Mouse (Mus musculus): ENCODE results near the gene Rtl9. TPM values are rescaled to one million over a fixed set of nuclear protein-coding genes. Genes with fewer than 3 reads are reported as not detected.
A peak's percentile ranks its signal among the peaks of the same experiment; 100 is the strongest.

Rtl9 gene
- polyA plus RNA-seq, 1 experiment, result 0.02 TPM

DNA sequence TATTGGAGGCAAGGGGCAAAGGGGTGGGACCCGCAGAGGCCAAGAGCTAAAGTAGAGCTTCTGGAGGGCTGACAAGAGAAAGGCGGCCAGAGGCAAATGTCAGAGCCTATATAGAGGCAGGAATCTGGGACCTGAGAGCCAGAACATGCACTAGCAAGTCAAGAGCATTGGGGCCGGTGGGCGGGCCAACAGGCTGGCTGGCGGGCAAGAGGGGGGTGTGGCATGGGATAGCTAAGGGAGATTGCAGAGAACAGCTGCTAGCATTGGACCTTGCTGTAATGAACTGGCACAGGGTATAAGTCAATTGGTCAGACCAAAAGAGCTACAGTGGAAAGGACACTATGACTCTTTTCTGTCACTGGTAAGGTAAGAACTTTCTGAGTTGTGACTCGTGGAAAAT lies 1.8 kb upstream of the Rtl9 start:
- H3K4me3 ChIP-seq, result no peak overlapping the region
- H3K79me2 ChIP-seq (ENCODE audit: control insufficient read depth, insufficient read depth), result no peaks in the 10 kb centered on the region
- TF ChIP-seq E2F4 (IDR thresholded peaks at IDR 0.05; ENCODE audit: insufficient read depth) (no peak), POLR2A (IDR thresholded peaks at IDR 0.05; ENCODE audit: insufficient read length, low read depth) (no peak), MYOD1 (IDR thresholded peaks at IDR 0.05; ENCODE audit: control insufficient read depth in 1 of 3, insufficient read length in 2 of 3, low read depth in 2 of 3) (peak in 2 of 3 experiments; percentile 35 to 45)
- no peaks in the 10 kb centered on the region for H3K36me3 ChIP-seq (ENCODE audit: control insufficient read depth, insufficient read depth)
- H3ac ChIP-seq (ENCODE audit: control insufficient read depth, insufficient read length), result no peak overlapping the region
- no peak overlapping the region for H3K4me2 ChIP-seq (ENCODE audit: low read depth)
- H3K27me3 ChIP-seq (ENCODE audit: control insufficient read depth, insufficient read depth, insufficient read length), result peaks cover 4% of the 10 kb centered on the region

DNA sequence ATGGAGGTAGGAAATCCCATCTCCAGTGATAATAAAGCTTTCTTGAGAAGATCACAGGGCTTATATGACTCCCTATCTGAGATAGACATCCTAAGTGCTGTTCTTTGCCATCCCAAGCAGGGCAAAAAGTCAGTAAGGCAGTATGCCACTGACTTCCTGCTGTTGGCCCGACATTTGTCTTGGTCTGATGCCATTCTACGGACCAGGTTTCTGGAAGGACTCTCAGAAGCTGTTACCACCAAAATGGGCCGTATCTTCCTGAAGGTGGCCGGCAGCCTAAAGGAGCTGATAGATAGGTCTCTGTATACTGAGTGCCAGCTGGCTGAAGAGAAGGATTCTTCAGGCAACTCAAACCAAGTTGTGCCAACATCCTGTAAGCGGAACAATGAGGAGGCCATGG lies 3.8 kb downstream of the Rtl9 start:
- H3K4me3 ChIP-seq, result no peak overlapping the region

DNA sequence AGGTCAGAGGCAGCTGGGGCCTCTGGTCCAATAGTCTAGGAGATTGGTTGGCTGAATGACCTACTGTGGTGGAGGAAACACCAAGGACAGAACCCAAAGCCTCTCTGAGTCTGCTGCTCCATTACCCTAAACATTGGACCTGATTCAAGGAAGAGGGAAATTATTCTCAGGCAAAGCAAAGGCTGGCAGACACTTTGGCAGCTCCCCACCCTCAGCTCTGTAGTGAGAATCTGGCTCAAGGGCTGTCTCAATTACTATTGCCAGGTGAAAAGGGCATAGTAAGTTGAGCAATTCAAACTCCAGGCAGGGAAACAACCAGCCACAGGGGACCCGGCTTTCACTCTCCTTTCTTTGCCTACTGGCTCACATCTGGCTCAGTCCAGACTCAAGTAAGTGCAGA lies 6.5 kb downstream of the Rtl9 start:
- Histone ChIP-seq H3K27me3 (ENCODE audit: control insufficient read depth, insufficient read depth, insufficient read length) (peaks cover 4% of the 10 kb centered on the region), H3K4me3 (no peak overlapping the region), H3K36me3 (ENCODE audit: control insufficient read depth, insufficient read depth) (no peaks in the 10 kb centered on the region), H3K79me2 (ENCODE audit: control insufficient read depth, insufficient read depth) (no peaks in the 10 kb centered on the region), H3ac (ENCODE audit: control insufficient read depth, insufficient read length) (no peak overlapping the region), H3K4me2 (ENCODE audit: low read depth) (no peak overlapping the region)
- TF ChIP-seq USF1 (IDR thresholded peaks at IDR 0.05; ENCODE audit: low read depth), result no peak

More for the DNA sequence above, 3.8 kb downstream of the Rtl9 start:
- TF ChIP-seq MYOD1 (IDR thresholded peaks at IDR 0.05; ENCODE audit: control insufficient read depth in 1 of 3, insufficient read length in 2 of 3, low read depth in 2 of 3), result no peak
- TF ChIP-seq SRF (IDR thresholded peaks at IDR 0.05; ENCODE audit: control insufficient read depth, insufficient read length, low read depth), result no peak
- TF ChIP-seq E2F4 (IDR thresholded peaks at IDR 0.05; ENCODE audit: insufficient read depth), result no peak
- TF ChIP-seq TCF3 (IDR thresholded peaks at IDR 0.05; ENCODE audit: insufficient read length, low read depth), result no peak
- TF ChIP-seq USF1 (IDR thresholded peaks at IDR 0.05; ENCODE audit: low read depth), result no peak
- TF ChIP-seq CEBPB (IDR thresholded peaks at IDR 0.05; ENCODE audit: insufficient read depth, poor library complexity, severe bottlenecking), result no peak
- no peak for TF ChIP-seq TCF12 (IDR thresholded peaks at IDR 0.05; ENCODE audit: insufficient read depth, poor library complexity, severe bottlenecking)
- no peak for TF ChIP-seq REST (IDR thresholded peaks at IDR 0.05; ENCODE audit: insufficient read depth, insufficient read length)
- TF ChIP-seq POLR2A (IDR thresholded peaks at IDR 0.05; ENCODE audit: insufficient read length, low read depth), result no peak
- TF ChIP-seq MAX (IDR thresholded peaks at IDR 0.05; ENCODE audit: low read depth), result no peak
- no peak for TF ChIP-seq MYOG (IDR thresholded peaks at IDR 0.05; ENCODE audit: control insufficient read depth in 1 of 3, insufficient read depth in 1 of 3, insufficient read length in 2 of 3, low read depth in 2 of 3)
- no peak for TF ChIP-seq POLR2AphosphoS2 (IDR thresholded peaks at IDR 0.05; ENCODE audit: insufficient read length, low read depth)
- Histone ChIP-seq H3K36me3 (ENCODE audit: control insufficient read depth, insufficient read depth) (no peaks in the 10 kb centered on the region), H3K4me2 (ENCODE audit: low read depth) (no peak overlapping the region), H3K27me3 (ENCODE audit: control insufficient read depth, insufficient read depth, insufficient read length) (peaks cover 4% of the 10 kb centered on the region), H3K79me2 (ENCODE audit: control insufficient read depth, insufficient read depth) (no peaks in the 10 kb centered on the region), H3ac (ENCODE audit: control insufficient read depth, insufficient read length) (no peak overlapping the region)

DNA sequence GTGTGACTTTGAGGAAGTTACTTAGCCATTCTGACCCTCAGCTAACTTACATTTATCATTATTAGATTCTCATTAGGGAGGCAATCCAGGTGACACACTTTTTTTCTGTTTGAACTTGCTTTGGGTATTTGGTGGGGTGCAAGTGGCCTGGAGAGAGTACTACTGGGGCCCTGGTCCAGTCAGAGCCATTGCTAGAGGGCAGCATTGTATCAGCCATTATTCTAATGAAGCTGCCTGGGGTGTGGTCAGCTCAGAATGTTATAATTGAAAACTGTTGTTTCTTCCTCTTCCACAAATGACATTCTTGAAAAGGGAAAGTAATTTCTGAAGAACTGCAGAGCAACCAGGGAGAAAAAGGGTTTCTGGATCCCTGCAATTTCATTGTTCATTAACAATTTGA lies 13.2 kb downstream of the Rtl9 start:
- H3K36me3 ChIP-seq (ENCODE audit: control insufficient read depth, insufficient read depth), result no peaks in the 10 kb centered on the region
- H3K4me2 ChIP-seq (ENCODE audit: low read depth), result no peak overlapping the region
- H3K27me3 ChIP-seq (ENCODE audit: control insufficient read depth, insufficient read depth, insufficient read length), result no peaks in the 10 kb centered on the region
- no peak overlapping the region for H3K4me3 ChIP-seq
- no peak for TF ChIP-seq MYOD1 (IDR thresholded peaks at IDR 0.05; ENCODE audit: control insufficient read depth in 1 of 3, insufficient read length in 2 of 3, low read depth in 2 of 3)
- no peak for TF ChIP-seq REST (IDR thresholded peaks at IDR 0.05; ENCODE audit: insufficient read depth, insufficient read length)
- TF ChIP-seq CEBPB (IDR thresholded peaks at IDR 0.05; ENCODE audit: insufficient read depth, poor library complexity, severe bottlenecking), result no peak
- TF ChIP-seq E2F4 (IDR thresholded peaks at IDR 0.05; ENCODE audit: insufficient read depth), result no peak
- TF ChIP-seq TCF3 (IDR thresholded peaks at IDR 0.05; ENCODE audit: insufficient read length, low read depth), result no peak
- no peak for TF ChIP-seq MYOG (IDR thresholded peaks at IDR 0.05; ENCODE audit: control insufficient read depth in 1 of 3, insufficient read depth in 1 of 3, insufficient read length in 2 of 3, low read depth in 2 of 3)
- no peak for TF ChIP-seq POLR2AphosphoS2 (IDR thresholded peaks at IDR 0.05; ENCODE audit: insufficient read length, low read depth)
- no peak for TF ChIP-seq TCF12 (IDR thresholded peaks at IDR 0.05; ENCODE audit: insufficient read depth, poor library complexity, severe bottlenecking)
- TF ChIP-seq POLR2A (IDR thresholded peaks at IDR 0.05; ENCODE audit: insufficient read length, low read depth), result no peak
- no peak for TF ChIP-seq MAX (IDR thresholded peaks at IDR 0.05; ENCODE audit: low read depth)
- TF ChIP-seq SRF (IDR thresholded peaks at IDR 0.05; ENCODE audit: control insufficient read depth, insufficient read length, low read depth), result no peak
- TF ChIP-seq USF1 (IDR thresholded peaks at IDR 0.05; ENCODE audit: low read depth), result no peak
- no peak overlapping the region for H3ac ChIP-seq (ENCODE audit: control insufficient read depth, insufficient read length)
- no peaks in the 10 kb centered on the region for H3K79me2 ChIP-seq (ENCODE audit: control insufficient read depth, insufficient read depth)

Other genes with a start within 250 kb of the Rtl9 start
- gene Ammecr1, start 132.9 kb upstream of the Rtl9 start, polyA plus RNA-seq (2012; fragmentation: generic; extraction: Trizol), result 19.7 TPM